Mouse (Mus musculus): ENCODE results near the gene Gm16867.
"Not testable (repeated sequence)": the region's sequence is repeated elsewhere in the genome, so short reads cannot be mapped to it uniquely, and the experiment has no call there.

Gene Gm16867

GRCm38 (mm10) chr14:69503174-69503573, at the start of gene Gm16867:
Gene Gm16867, minus strand, starts transcription at chr14:69503362.
- DNase-seq (ENCODE audit: low spot score) = not testable (repeated sequence)

GRCm38 (mm10) chr14:69547310-69547709, 44.1 kb upstream of the Gm16867 start:
- DNase-seq (ENCODE audit: low spot score) = not testable (repeated sequence)

GRCm38 (mm10) chr14:69545052-69545451, 41.9 kb upstream of the Gm16867 start:
- DNase-seq (ENCODE audit: low spot score) = not testable (repeated sequence)

- not testable (repeated sequence) for DNase-seq (ENCODE audit: low spot score)
Observed at GRCm38 (mm10) chr14:69544033-69544432, 40.9 kb upstream of the Gm16867 start.

- DNase-seq (ENCODE audit: low spot score) = not testable (repeated sequence)
Observed at GRCm38 (mm10) chr14:69542695-69543094, 39.5 kb upstream of the Gm16867 start.

- not testable (repeated sequence) for DNase-seq (ENCODE audit: low spot score)
Observed at GRCm38 (mm10) chr14:69540113-69540512, 37.0 kb upstream of the Gm16867 start.

GRCm38 (mm10) chr14:69536539-69536938, 33.4 kb upstream of the Gm16867 start:
- DNase-seq (ENCODE audit: low spot score) = not testable (repeated sequence)

GRCm38 (mm10) chr14:69526202-69526601, 23.0 kb upstream of the Gm16867 start:
- DNase-seq (ENCODE audit: low spot score) = not testable (repeated sequence)

GRCm38 (mm10) chr14:69523001-69523400, 19.8 kb upstream of the Gm16867 start:
- DNase-seq (ENCODE audit: low spot score) = not testable (repeated sequence)

GRCm38 (mm10) chr14:69520810-69521209, 17.6 kb upstream of the Gm16867 start:
- not testable (repeated sequence) for DNase-seq (ENCODE audit: low spot score)

- DNase-seq (ENCODE audit: low spot score) = not testable (repeated sequence)
Observed at GRCm38 (mm10) chr14:69512449-69512848, 9.3 kb upstream of the Gm16867 start, which contains the start of gene Gm27179. Gene Gm27179, minus strand, starts transcription at chr14:69512549.

- DNase-seq (ENCODE audit: low spot score) = not testable (repeated sequence)
Observed at GRCm38 (mm10) chr14:69507000-69507399, 3.8 kb upstream of the Gm16867 start.

- not testable (repeated sequence) for DNase-seq (ENCODE audit: low spot score)
Observed at GRCm38 (mm10) chr14:69502440-69503150, 567 bp downstream of the Gm16867 start.

- not testable (repeated sequence) for DNase-seq (ENCODE audit: low spot score)
Observed at GRCm38 (mm10) chr14:69496259-69496658, 6.9 kb downstream of the Gm16867 start.

GRCm38 (mm10) chr14:69494946-69495345, 8.2 kb downstream of the Gm16867 start:
- not testable (repeated sequence) for DNase-seq (ENCODE audit: low spot score)

GRCm38 (mm10) chr14:69494522-69494921, 8.6 kb downstream of the Gm16867 start:
- DNase-seq (ENCODE audit: low spot score) = not testable (repeated sequence)

GRCm38 (mm10) chr14:69488001-69488400, 15.2 kb downstream of the Gm16867 start:
- DNase-seq (ENCODE audit: low spot score) = not testable (repeated sequence)

GRCm38 (mm10) chr14:69485466-69486135, 17.6 kb downstream of the Gm16867 start:
- not testable (repeated sequence) for DNase-seq (ENCODE audit: low spot score)

GRCm38 (mm10) chr14:69473941-69474646, 29.1 kb downstream of the Gm16867 start:
- DNase-seq (ENCODE audit: low spot score) = not testable (repeated sequence)

GRCm38 (mm10) chr14:69473322-69473721, 29.8 kb downstream of the Gm16867 start:
- DNase-seq (ENCODE audit: low spot score) = not testable (repeated sequence)

GRCm38 (mm10) chr14:69470122-69470708, 32.9 kb downstream of the Gm16867 start:
- DNase-seq (ENCODE audit: low spot score) = not testable (repeated sequence)
